Mouse (Mus musculus) urinary bladder, adult 18-20 months (tissue): ENCODE data around the gene Gm7544.
"Not testable (repeated sequence)": the region's sequence is repeated elsewhere in the genome, so short reads cannot be mapped to it uniquely, and the experiment has no call there.

Source experiments
- DNase-seq, 2 experiments: peaks; one replicate each; pipeline ENCODE4 v3.0.0; 2022; ENCODE audit warnings: low spot score in 2 of 2, mixed read lengths in 2 of 2

Gene Gm7544

GRCm38 (mm10) chr1:82955913-82956312, at the start of gene Gm7544:
Gene Gm7544 (minus strand): TSS chr1:82956013.
- DNase-seq: not testable (repeated sequence)

- not testable (repeated sequence) for DNase-seq
Observed at GRCm38 (mm10) chr1:83000306-83000705, 44.5 kb upstream of the Gm7544 start, which contains the start of gene Gm47959. Gene Gm47959 (plus strand): TSS chr1:83000548.

GRCm38 (mm10) chr1:82993947-82994346, 38.1 kb upstream of the Gm7544 start:
- DNase-seq: no peak

- no peak for DNase-seq
Observed at GRCm38 (mm10) chr1:82992093-82992492, 36.3 kb upstream of the Gm7544 start.

GRCm38 (mm10) chr1:82991596-82991995, 35.8 kb upstream of the Gm7544 start:
- DNase-seq: no peak

GRCm38 (mm10) chr1:82991062-82991461, 35.2 kb upstream of the Gm7544 start:
- DNase-seq: no peak

- DNase-seq: no peak
Observed at GRCm38 (mm10) chr1:82987530-82988198, 31.9 kb upstream of the Gm7544 start.

GRCm38 (mm10) chr1:82986738-82987137, 30.9 kb upstream of the Gm7544 start:
- DNase-seq: no peak

- DNase-seq: no peak
Observed at GRCm38 (mm10) chr1:82977840-82978239, 22.0 kb upstream of the Gm7544 start.

- peak in 1 of 2 experiments; percentile 4 for DNase-seq
Observed at GRCm38 (mm10) chr1:82975750-82976149, 19.9 kb upstream of the Gm7544 start.

- no peak for DNase-seq
Observed at GRCm38 (mm10) chr1:82974342-82974741, 18.5 kb upstream of the Gm7544 start.

GRCm38 (mm10) chr1:82973901-82974300, 18.1 kb upstream of the Gm7544 start:
- no peak for DNase-seq

- DNase-seq: no peak
Observed at GRCm38 (mm10) chr1:82973244-82973643, 17.4 kb upstream of the Gm7544 start.

- peak in 1 of 2 experiments; percentile 7 for DNase-seq
Observed at GRCm38 (mm10) chr1:82972046-82972445, 16.2 kb upstream of the Gm7544 start.

GRCm38 (mm10) chr1:82966413-82966812, 10.6 kb upstream of the Gm7544 start:
- DNase-seq: no peak

GRCm38 (mm10) chr1:82959870-82960385, 4.1 kb upstream of the Gm7544 start, which contains the start of gene Gm47955:
Gene Gm47955 (plus strand): TSS chr1:82960286.
- no peak for DNase-seq

- DNase-seq: no peak
Observed at GRCm38 (mm10) chr1:82948601-82949000, 7.2 kb downstream of the Gm7544 start.

GRCm38 (mm10) chr1:82946029-82946428, 9.8 kb downstream of the Gm7544 start:
- DNase-seq: not testable (repeated sequence)

GRCm38 (mm10) chr1:82943295-82943694, 12.5 kb downstream of the Gm7544 start, which contains the start of gene A030003K21Rik:
Gene A030003K21Rik (minus strand): TSS chr1:82943388.
- not testable (repeated sequence) for DNase-seq

GRCm38 (mm10) chr1:82942505-82942904, 13.3 kb downstream of the Gm7544 start:
- DNase-seq: not testable (repeated sequence)

GRCm38 (mm10) chr1:82938666-82939065, 17.1 kb downstream of the Gm7544 start:
- no peak for DNase-seq

GRCm38 (mm10) chr1:82931326-82931725, 24.5 kb downstream of the Gm7544 start, which contains the start of gene Gm6217:
Gene Gm6217 (minus strand): TSS chr1:82931399.
- DNase-seq: not testable (repeated sequence)

- DNase-seq: not testable (repeated sequence)
Observed at GRCm38 (mm10) chr1:82930558-82930957, 25.3 kb downstream of the Gm7544 start.
